Mouse (Mus musculus) liver, adult 2 months (tissue): ENCODE results near the gene Ntmt1. TPM values are rescaled to one million over a fixed set of nuclear protein-coding genes. Genes with fewer than 3 reads are reported as not detected.

Experiments
- DNase-seq: peaks from one replicate; pipeline ENCODE4 v3.0.0-alpha.2; 2011; ENCODE audit warnings: low read depth, low spot score; ENCODE audit errors: extremely low read depth
- H3K27ac ChIP-seq: fragments of 200-500 bp; replicated peaks from 2 replicates; pipeline ENCODE4 v1.5.1; 2012; ENCODE audit warnings: low read depth, mild to moderate bottlenecking, control low read depth, inconsistent platforms, low read length; ENCODE audit not compliant: insufficient read depth
- H3K27me3 ChIP-seq: fragments of 200-500 bp; 2 replicates; pipeline ENCODE4 v1.6.1; 2012; ENCODE audit warnings: mild to moderate bottlenecking, moderate library complexity, low read length, inconsistent platforms; ENCODE audit not compliant: control insufficient read depth, insufficient read depth
- H3K36me3 ChIP-seq: fragments of 200-500 bp; 2 replicates; pipeline ENCODE4 v1.6.1; 2012; ENCODE audit warnings: low read length, inconsistent platforms; ENCODE audit not compliant: control insufficient read depth, insufficient read depth
- H3K4me1 ChIP-seq: fragments of 200-500 bp; 2 replicates; pipeline ENCODE4 v1.6.1; 2011; ENCODE audit warnings: low read length; ENCODE audit not compliant: control insufficient read depth, insufficient read depth
- H3K4me3 ChIP-seq: fragments of 200-500 bp; 2 replicates; pipeline ENCODE4 v1.5.1; 2011; ENCODE audit warnings: low read depth, mild to moderate bottlenecking, control low read depth, low read length, moderate library complexity; ENCODE audit not compliant: insufficient read depth
- H3K79me2 ChIP-seq: fragments of 200-500 bp; 2 replicates; pipeline ENCODE4 v1.6.1; 2012; ENCODE audit warnings: inconsistent platforms, mild to moderate bottlenecking, low read length, moderate library complexity; ENCODE audit not compliant: control insufficient read depth, insufficient read depth
- H3K9ac ChIP-seq: fragments of 200-500 bp; 2 replicates; pipeline ENCODE4 v1.6.1; 2012; ENCODE audit warnings: low read depth, mild to moderate bottlenecking, control low read depth, inconsistent platforms, low read length
- CTCF ChIP-seq: fragments of 200-500 bp; IDR thresholded peaks from 2 replicates; pipeline ENCODE4 v1.5.1; 2011; ENCODE audit warnings: low read depth, low read length, control low read depth
- POLR2A ChIP-seq: fragments of 200-500 bp; IDR thresholded peaks from 2 replicates; pipeline ENCODE4 v1.6.1; 2011; ENCODE audit warnings: low read length, control low read depth; ENCODE audit not compliant: insufficient read depth; ENCODE audit errors: extremely low read depth
- WGBS: fragments of 180-500 bp; shearing (Covaris S2); methylation state at CpG from one replicate; pipeline ENCODE4 v1.1.7; 2018; 5-methylcytosine and 5-hydroxymethylcytosine counted together
- polyA plus RNA-seq: library from polyadenylated mRNA; depleted of rRNA; stranded (reverse); fragments of >200 nt; gene quantifications from 2 replicates; pipeline ENCODE4 v1.2.3, GENCODE M21; 2012
- total RNA-seq: library from RNA; depleted of rRNA; stranded (reverse); fragments of >200 nt; gene quantifications from 2 replicates; pipeline ENCODE4 v1.2.3, GENCODE M21; 2014

The Ntmt1 gene
- total and polyA plus RNA-seq, 2 experiments = 8.3 to 15.9 TPM

DNA sequence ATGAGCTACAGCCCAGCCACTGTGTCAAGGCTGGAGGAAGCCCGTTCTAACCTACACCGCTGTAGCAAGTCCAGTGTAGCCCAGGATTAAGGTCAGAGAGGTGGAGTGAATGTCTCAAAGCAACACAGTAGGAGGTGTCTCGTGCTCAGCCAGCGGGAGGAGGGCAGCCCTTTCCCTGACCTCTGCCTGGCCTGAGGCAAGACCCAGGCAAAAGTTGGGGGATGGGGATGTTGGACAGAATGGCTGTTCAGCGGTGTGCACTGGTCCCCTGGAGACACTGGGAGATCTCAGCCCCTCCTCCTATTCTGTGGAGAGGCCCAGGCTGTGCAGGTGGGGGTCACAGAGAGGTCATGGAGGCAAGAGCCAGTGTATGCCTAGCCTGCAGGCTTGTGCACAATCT is 28.4 kb upstream of the Ntmt1 start:
- Histone ChIP-seq H3K4me3 (no peak overlapping the region), H3K79me2 (no peaks in the 10 kb centered on the region), H3K4me1 (peaks cover 6% of the 10 kb centered on the region; the same call in 1 of the 2 replicates), H3K27me3 (no peaks in the 10 kb centered on the region), H3K27ac (no peak overlapping the region), H3K9ac (no peak overlapping the region), H3K36me3 (no peaks in the 10 kb centered on the region)
- DNase-seq = no peak
- no peak for TF ChIP-seq POLR2A
- TF ChIP-seq CTCF = no peak
- WGBS = 28% methylated on average over 5 of the region's 5 CpGs

DNA sequence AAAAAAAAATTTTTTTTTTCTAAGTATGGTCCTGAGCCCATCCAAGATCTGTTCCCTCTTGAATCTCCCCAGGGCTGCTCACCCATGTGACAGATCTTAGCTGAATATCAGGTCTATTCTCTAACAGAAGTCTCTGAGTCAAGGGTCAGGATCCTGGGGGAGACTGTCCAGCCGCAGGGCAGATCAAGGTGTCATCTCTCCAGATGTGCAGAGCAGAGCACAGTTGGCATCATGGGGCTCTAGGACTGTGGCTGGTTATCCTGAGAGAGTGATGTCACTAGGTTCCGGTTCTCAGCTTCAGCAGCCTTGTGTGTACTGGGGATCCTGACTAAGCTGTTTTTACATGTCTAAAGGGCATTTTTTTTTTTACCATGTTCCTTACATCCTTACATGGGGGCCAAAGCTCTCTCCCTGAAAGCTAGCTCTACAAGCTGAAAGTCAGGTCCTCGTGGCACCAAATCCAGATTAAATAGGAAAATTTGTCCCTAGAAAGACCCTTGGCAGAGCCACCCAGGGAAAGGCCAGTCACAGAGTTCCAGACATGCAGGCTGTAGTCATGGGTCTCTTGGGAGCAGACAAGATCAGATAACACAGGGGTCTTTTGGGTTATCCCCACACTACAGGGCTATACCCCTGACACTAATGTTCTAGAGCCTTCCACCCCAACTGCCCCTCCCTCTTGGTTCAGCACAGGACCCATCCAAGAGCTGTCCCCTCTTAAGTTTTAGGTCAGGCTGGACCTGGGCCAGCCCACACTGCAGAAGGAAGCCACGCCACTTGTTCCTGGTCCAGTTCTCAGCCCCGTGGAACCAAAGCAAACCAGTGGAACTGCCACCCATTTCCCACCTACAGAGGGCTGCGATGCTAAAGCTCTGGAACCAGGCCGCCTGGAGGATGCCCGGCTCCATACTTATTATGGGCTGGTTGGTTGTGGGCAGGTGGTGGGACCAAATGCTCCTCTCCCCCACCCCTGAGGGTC is 25.0 kb upstream of the Ntmt1 start:
- H3K4me1 ChIP-seq = peaks cover 6% of the 10 kb centered on the region; the same call in 1 of the 2 replicates
- no peaks in the 10 kb centered on the region for H3K79me2 ChIP-seq
- H3K4me3 ChIP-seq = no peak overlapping the region
- no peak for DNase-seq
- WGBS = 77% methylated on average over 8 of the region's 8 CpGs
- peak overlapping the region; percentile 20 for H3K9ac ChIP-seq
- TF ChIP-seq POLR2A (no peak), CTCF (no peak)
- H3K27me3 ChIP-seq = no peaks in the 10 kb centered on the region
- H3K36me3 ChIP-seq = no peaks in the 10 kb centered on the region
- no peak overlapping the region for H3K27ac ChIP-seq

GRCm38 (mm10) chr2:30783346-30783745 is 24.3 kb upstream of the Ntmt1 start:
- no peak overlapping the region for H3K27ac ChIP-seq

GRCm38 (mm10) chr2:30784078-30784994 is 23.3 kb upstream of the Ntmt1 start:
- Histone ChIP-seq H3K9ac (peak overlapping the region; percentile 12), H3K36me3 (no peaks in the 10 kb centered on the region), H3K79me2 (no peaks in the 10 kb centered on the region), H3K27me3 (no peaks in the 10 kb centered on the region), H3K4me1 (peaks cover 3% of the 10 kb centered on the region; the same call in 1 of the 2 replicates), H3K4me3 (peak overlapping the region; percentile 35; the same call in 1 of the 2 replicates), H3K27ac (0 out of 2 replicates have a peak overlapping the region, but pooled peaks have one; percentile 3)
- DNase-seq = no peak
- 28% methylated on average over 36 of the region's 40 CpGs for WGBS
- TF ChIP-seq CTCF (peak; percentile 12; the same call in 1 of the 2 replicates), POLR2A (no peak)

More at GRCm38 (mm10) chr2:30783346-30783745, 24.3 kb upstream of the Ntmt1 start:
- Histone ChIP-seq H3K4me3 (no peak overlapping the region), H3K27me3 (no peaks in the 10 kb centered on the region), H3K36me3 (no peaks in the 10 kb centered on the region), H3K4me1 (peaks cover 6% of the 10 kb centered on the region; the same call in 1 of the 2 replicates), H3K79me2 (no peaks in the 10 kb centered on the region), H3K9ac (peak overlapping the region; percentile 20)
- no peak for TF ChIP-seq POLR2A
- TF ChIP-seq CTCF = no peak
- WGBS = 3% methylated on average over 13 of the region's 13 CpGs
- DNase-seq = peak; percentile 65

- Histone ChIP-seq H3K9ac (no peak overlapping the region), H3K4me1 (peaks cover 2% of the 10 kb centered on the region; the same call in 1 of the 2 replicates), H3K79me2 (no peaks in the 10 kb centered on the region), H3K27ac (no peak overlapping the region), H3K36me3 (no peaks in the 10 kb centered on the region), H3K27me3 (no peaks in the 10 kb centered on the region), H3K4me3 (no peak overlapping the region)
- DNase-seq = no peak
- TF ChIP-seq CTCF (no peak), POLR2A (no peak)
- WGBS = 81% methylated on average over 4 of the region's 4 CpGs
Measured at GRCm38 (mm10) chr2:30787466-30787865, 20.2 kb upstream of the Ntmt1 start.
